Mouse (Mus musculus) CH12.LX (cell line): ENCODE results near the gene Fry. TPM values are rescaled to one million over a fixed set of nuclear protein-coding genes. Genes with fewer than 3 reads are reported as not detected.

ENCODE experiments used
- DNase-seq: peaks from one replicate; pipeline ENCODE4 v3.0.0-alpha.2; 2013; ENCODE audit errors: extremely low read depth
- H3K27ac ChIP-seq: 2 replicates; pipeline ENCODE4 v1.5.1; 2012; ENCODE audit warnings: low read depth, mild to moderate bottlenecking, control low read depth, moderate library complexity; ENCODE audit not compliant: insufficient read depth
- H3K27me3 ChIP-seq: replicated peaks from 2 replicates; pipeline ENCODE3; 2012; ENCODE audit warnings: inconsistent platforms
- H3K36me3 ChIP-seq, 2 experiments: replicated peaks in 1 of 2; 2 replicates each; pipeline versions ENCODE3 to v1.6.1; 2012; ENCODE audit warnings: inconsistent platforms in 1 of 2, low read length in 1 of 2, mild to moderate bottlenecking in 1 of 2, mixed read lengths in 1 of 2, moderate library complexity in 1 of 2; ENCODE audit not compliant: control insufficient read depth in 1 of 2, insufficient read depth in 1 of 2
- H3K4me1 ChIP-seq, 2 experiments: 2 replicates each; pipeline ENCODE4 v1.6.1; 2012; ENCODE audit warnings: inconsistent platforms in 1 of 2, moderate library complexity in 1 of 2; ENCODE audit not compliant: insufficient read depth in 2 of 2, control insufficient read depth in 1 of 2
- H3K4me2 ChIP-seq: 2 replicates; pipeline ENCODE4 v1.6.1; 2012; ENCODE audit warnings: low read depth, mild to moderate bottlenecking, control low read depth; ENCODE audit not compliant: poor library complexity, insufficient read depth, severe bottlenecking
- H3K4me3 ChIP-seq, 3 experiments: fragments of 150-350 bp in 1 of 3; sonication (generic) in 1 of 3; replicated peaks in 1 of 3; 2 replicates each; pipeline versions ENCODE3 to v1.5.1; 2011 to 2012; ENCODE audit warnings: low read depth in 2 of 3, low read length in 2 of 3, mild to moderate bottlenecking in 2 of 3, moderate library complexity in 2 of 3, control low read depth in 1 of 3, improper control_type of control experiment in 1 of 3, inconsistent platforms in 1 of 3, mixed read lengths in 1 of 3; ENCODE audit not compliant: poor library complexity in 1 of 3
- H3K79me2 ChIP-seq: replicated peaks from 2 replicates; pipeline ENCODE4 v1.6.1; 2012; ENCODE audit warnings: mild to moderate bottlenecking, moderate library complexity; ENCODE audit not compliant: control insufficient read depth, poor library complexity, insufficient read depth, severe bottlenecking; ENCODE audit errors: extremely low read depth
- H3K9ac ChIP-seq: 2 replicates; pipeline ENCODE4 v1.6.1; 2012; ENCODE audit warnings: low read depth, mild to moderate bottlenecking, control low read depth, moderate library complexity; ENCODE audit not compliant: insufficient read depth
- H3K9me3 ChIP-seq: replicated peaks from 2 replicates; pipeline ENCODE3; 2012; ENCODE audit warnings: low read length, inconsistent platforms, mixed read lengths
- CHD2 ChIP-seq: IDR thresholded peaks from 2 replicates; pipeline ENCODE4 v1.6.1; 2011; ENCODE audit warnings: low read length, improper control_type of control experiment
- CTCF ChIP-seq, 2 experiments: IDR thresholded peaks in 1 of 2; conservative IDR thresholded peaks in 1 of 2; 2 replicates each; pipeline ENCODE4 v1.5.1; 2011 to 2012; ENCODE audit warnings: low read depth in 2 of 2, low read length in 2 of 2, improper control_type of control experiment in 1 of 2, inconsistent platforms in 1 of 2, mild to moderate bottlenecking in 1 of 2, moderate library complexity in 1 of 2
- E2F4 ChIP-seq: IDR thresholded peaks from 2 replicates; pipeline ENCODE4 v1.6.1; 2011; ENCODE audit warnings: low read depth, low read length, improper control_type of control experiment; ENCODE audit not compliant: insufficient replicate concordance
- EP300 ChIP-seq: IDR thresholded peaks from 2 replicates; pipeline ENCODE4 v1.6.1; 2011; ENCODE audit warnings: low read length, improper control_type of control experiment
- GABPA ChIP-seq: IDR thresholded peaks from 2 replicates; pipeline ENCODE4 v1.6.1; 2012; ENCODE audit warnings: low read depth, low read length, improper control_type of control experiment, inconsistent platforms; ENCODE audit not compliant: insufficient replicate concordance
- HCFC1 ChIP-seq: IDR thresholded peaks from 2 replicates; pipeline ENCODE4 v1.6.1; 2012; ENCODE audit warnings: low read depth, mild to moderate bottlenecking, inconsistent platforms, low read length, improper control_type of control experiment
- IRF4 ChIP-seq: IDR thresholded peaks from 2 replicates; pipeline ENCODE4 v1.6.1; 2014; ENCODE audit warnings: low read depth, mild to moderate bottlenecking, inconsistent platforms, low read length, improper control_type of control experiment
- MAFK ChIP-seq: IDR thresholded peaks from 2 replicates; pipeline ENCODE4 v1.6.1; 2011; ENCODE audit warnings: low read length, improper control_type of control experiment; ENCODE audit not compliant: insufficient replicate concordance
- MAZ ChIP-seq: IDR thresholded peaks from 2 replicates; pipeline ENCODE4 v1.6.1; 2012; ENCODE audit warnings: low read depth, mild to moderate bottlenecking, inconsistent platforms, low read length, improper control_type of control experiment, moderate library complexity
- MEF2A ChIP-seq: IDR thresholded peaks from 2 replicates; pipeline ENCODE4 v1.6.1; 2014; ENCODE audit warnings: low read depth, mild to moderate bottlenecking, inconsistent platforms, low read length, improper control_type of control experiment, borderline replicate concordance
- MXI1 ChIP-seq: IDR thresholded peaks from 2 replicates; pipeline ENCODE4 v1.6.1; 2011; ENCODE audit warnings: mild to moderate bottlenecking, low read depth, low read length, improper control_type of control experiment
- NRF1 ChIP-seq: IDR thresholded peaks from 2 replicates; pipeline ENCODE4 v1.6.1; 2014; ENCODE audit warnings: low read depth, mild to moderate bottlenecking, inconsistent platforms, low read length, improper control_type of control experiment, moderate library complexity
- SIN3A ChIP-seq: IDR thresholded peaks from 2 replicates; pipeline ENCODE4 v1.6.1; 2012; ENCODE audit warnings: low read length, improper control_type of control experiment, inconsistent platforms
- SMC3 ChIP-seq: IDR thresholded peaks from 2 replicates; pipeline ENCODE4 v1.6.1; 2011; ENCODE audit warnings: low read depth, low read length, improper control_type of control experiment
- UBTF ChIP-seq: IDR thresholded peaks from 2 replicates; pipeline ENCODE4 v1.6.1; 2012; ENCODE audit warnings: low read depth, mild to moderate bottlenecking, inconsistent platforms, low read length, improper control_type of control experiment, moderate library complexity
- USF2 ChIP-seq: conservative IDR thresholded peaks from 2 replicates; pipeline ENCODE4 v1.6.1; 2011; ENCODE audit warnings: low read depth, low read length, improper control_type of control experiment
- ZC3H11A ChIP-seq: IDR thresholded peaks from 2 replicates; pipeline ENCODE4 v1.6.1; 2012; ENCODE audit warnings: low read depth, mild to moderate bottlenecking, inconsistent platforms, low read length, improper control_type of control experiment
- ZKSCAN1 ChIP-seq: IDR thresholded peaks from 2 replicates; pipeline ENCODE4 v1.6.1; 2012; ENCODE audit warnings: low read depth, inconsistent platforms, low read length, improper control_type of control experiment, borderline replicate concordance
- dilution Hi-C: fragments of 300-500 bp; cut with MboI; formaldehyde crosslinking; loops from 2 replicates; pipeline ENCODE4 v1.14.3; 2020; ENCODE audit warnings: low sequenced_read_pairs; ENCODE audit not compliant: extremely low pct_unique_long_range_greater_than_20kb, extremely low pct_ligation_motif_present
- in situ Hi-C: fragments of 300-500 bp; cut with MboI; formaldehyde crosslinking; loops from 3 replicates; pipeline ENCODE4 v1.14.3; 2019; ENCODE audit warnings: low sequenced_read_pairs, low pct_ligation_motif_present, low pct_unique_long_range_greater_than_20kb, mixed read lengths
- polyA plus RNA-seq: library from polyadenylated mRNA; unstranded; fragments of >175 nt; gene quantifications from 2 replicates; pipeline ENCODE4 v1.2.1, GENCODE M21; 2012; ENCODE audit warnings: low read depth; ENCODE audit not compliant: insufficient read length
- total RNA-seq, 2 experiments: library from RNA; depleted of rRNA; stranded (reverse); fragments of 300-350 nt in 1 of 2; fragments of >200 nt in 1 of 2; gene quantifications; 2 replicates each; pipeline ENCODE4 v1.2.3; 2012 to 2014

Gene Fry
- total and polyA plus RNA-seq, 3 experiments = 0.34 to 0.80 (median 0.34) TPM

DNA sequence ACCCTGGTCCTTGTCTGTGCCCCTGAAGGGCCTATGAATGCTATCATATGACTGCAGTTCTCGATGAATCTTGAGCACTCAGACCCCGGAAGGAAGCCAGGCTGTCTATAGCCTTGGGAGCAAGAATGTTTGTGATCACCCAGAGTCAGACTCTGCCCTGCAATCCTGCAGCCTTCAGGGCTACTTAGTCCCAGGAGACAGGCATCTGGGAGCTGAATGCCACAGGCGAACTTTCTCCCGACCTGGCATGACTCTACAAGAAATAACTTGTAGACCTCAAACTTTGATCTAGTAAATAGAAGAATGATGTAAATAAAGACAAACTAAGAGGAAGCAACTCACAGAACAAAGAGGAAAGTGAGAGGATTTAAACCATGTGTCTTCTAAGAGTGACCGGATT is 40.7 kb downstream of the Fry start:
- H3K9ac ChIP-seq = no peak overlapping the region
- peaks cover 0 to 7% of the 10 kb centered on the region in 2 experiments; a peak in 1 of 4 replicates for H3K4me1 ChIP-seq
- H3K27ac ChIP-seq = no peak overlapping the region
- H3K27me3 ChIP-seq = no peaks in the 10 kb centered on the region
- no peak overlapping the region for H3K4me2 ChIP-seq
- peaks cover 53% of the 10 kb centered on the region for H3K9me3 ChIP-seq
- DNase-seq = no peak
- no peaks in the 10 kb centered on the region for H3K36me3 ChIP-seq
- in situ Hi-C loops = no loop called here
- no peak for TF ChIP-seq GABPA
- no peak for TF ChIP-seq MEF2A
- TF ChIP-seq CHD2 = no peak
- TF ChIP-seq USF2 = no peak
- TF ChIP-seq MAZ = no peak
- TF ChIP-seq HCFC1 = no peak
- no peak for TF ChIP-seq ZC3H11A
- H3K4me3 ChIP-seq = no peak overlapping the region
- no peaks in the 10 kb centered on the region for H3K79me2 ChIP-seq
- dilution Hi-C loops = no loop called here

- H3K9ac ChIP-seq = no peak overlapping the region
- H3K36me3 ChIP-seq = no peaks in the 10 kb centered on the region
- no peak overlapping the region for H3K4me2 ChIP-seq
- H3K4me3 ChIP-seq = no peak overlapping the region
- TF ChIP-seq HCFC1 (no peak), UBTF (no peak), MEF2A (no peak), SMC3 (no peak), GABPA (no peak), NRF1 (no peak), MXI1 (no peak), MAFK (no peak), CTCF (conservative IDR thresholded peaks at IDR 0.05 in 1 of 2, IDR thresholded peaks at IDR 0.05 in 1 of 2; ENCODE audit: low read depth in 2 of 2, low read length in 2 of 2) (no peak), SIN3A (no peak), E2F4 (no peak), ZKSCAN1 (no peak), IRF4 (no peak), EP300 (no peak)
- peaks cover 42% of the 10 kb centered on the region for H3K9me3 ChIP-seq
- no peaks in the 10 kb centered on the region for H3K79me2 ChIP-seq
- H3K27ac ChIP-seq = no peak overlapping the region
- in situ Hi-C loops = no loop called here
- H3K27me3 ChIP-seq = no peaks in the 10 kb centered on the region
- dilution Hi-C loops = no loop called here
- DNase-seq = no peak
- H3K4me1 ChIP-seq = no peaks in the 10 kb centered on the region
These were observed 42.7 kb downstream of the Fry start for GRCm38 (mm10) chr5:150161193-150161592.
